Mouse (Mus musculus): ENCODE results near the gene Rtf1.

- no peak for TF ChIP-seq CTCF (IDR thresholded peaks at IDR 0.05; ENCODE audit: insufficient read depth, low read depth, low read length)
- no peak for TF ChIP-seq POLR2A (IDR thresholded peaks at IDR 0.05; ENCODE audit: insufficient read depth, low read depth, low read length)
Measured at GRCm38 (mm10) chr2:119641214-119641912, 33.5 kb upstream of the Rtf1 start.
